Mouse (Mus musculus) monocyte, adult 59 days (primary cell): Measurements from ENCODE around the gene Nxph3. TPM values are rescaled to one million over a fixed set of nuclear protein-coding genes. Genes with fewer than 3 reads are reported as not detected.

Experiments used
- total RNA-seq, 2 experiments: library from RNA; stranded (reverse); gene quantifications; one replicate each; pipeline ENCODE4 v1.2.4; 2023

Nxph3 gene
- not detected for total RNA-seq

GRCm38 (mm10) chr11:95514298-95514861, at the start of gene Nxph3:
Gene Nxph3 (minus strand): TSS chr11:95514570.

Other genes with a start within 250 kb of the Nxph3 start
- 100 to 1,000 TPM; 107 to 109 TPM for gene Kat7, start 204.3 kb downstream of the Nxph3 start, total RNA-seq
- gene Fam117a, start 177.6 kb downstream of the Nxph3 start, total RNA-seq = 10 to 100 TPM; 35.7 to 38.1 TPM
- gene Slc35b1, start 129.9 kb downstream of the Nxph3 start, total RNA-seq = 10 to 100 TPM; 60.8 to 64.1 TPM
- 100 to 1,000 TPM; 139 to 150 TPM for gene Spop, start 100.5 kb downstream of the Nxph3 start, total RNA-seq
- 1 to 10 TPM in 1 of 2 experiments, under 1 TPM in 1; 0.86 to 1.4 TPM for gene Ngfr, start 73.2 kb upstream of the Nxph3 start, total RNA-seq
- 10 to 100 TPM; 49.2 to 53.7 TPM for gene Phb, start 152.4 kb upstream of the Nxph3 start, total RNA-seq
- gene Zfp652, start 198.1 kb upstream of the Nxph3 start, total RNA-seq = 10 to 100 TPM; 43.7 to 44.0 TPM
- gene B130006D01Rik, start 209.0 kb upstream of the Nxph3 start, total RNA-seq = 1 to 10 TPM; 1.5 to 2.0 TPM